Mouse (Mus musculus) lung, adult 2 months (tissue): ENCODE measurements around the gene Zswim3. TPM values are rescaled to one million over a fixed set of nuclear protein-coding genes. Genes with fewer than 3 reads are reported as not detected.
"Not testable (repeated sequence)": the region's sequence is repeated elsewhere in the genome, so short reads cannot be mapped to it uniquely, and the experiment has no call there.

Experiments used
- DNase-seq: peaks from one replicate; pipeline ENCODE4 v3.0.0; 2022
- H3K4me1 ChIP-seq: fragments of 200-500 bp; 2 replicates; pipeline ENCODE4 v1.6.1; 2011; ENCODE audit warnings: low read length; ENCODE audit not compliant: control insufficient read depth, insufficient read depth
- H3K4me3 ChIP-seq: fragments of 200-500 bp; replicated peaks from 2 replicates; pipeline ENCODE3; 2011; ENCODE audit warnings: low read depth, mild to moderate bottlenecking, control low read depth, low read length; ENCODE audit errors: extremely low read depth
- CTCF ChIP-seq: fragments of 200-500 bp; IDR thresholded peaks from 2 replicates; pipeline ENCODE4 v1.5.1; 2011; ENCODE audit warnings: mild to moderate bottlenecking, low read length, control low read depth; ENCODE audit not compliant: insufficient read depth
- POLR2A ChIP-seq: fragments of 200-500 bp; IDR thresholded peaks from 2 replicates; pipeline ENCODE4 v1.6.1; 2011; ENCODE audit warnings: low read depth, mild to moderate bottlenecking, control low read depth, low read length, borderline replicate concordance; ENCODE audit errors: extremely low read depth
- WGBS: fragments of 180-500 bp; shearing (Covaris S2); methylation state at CpG from one replicate; pipeline ENCODE4 v1.1.7; 2018; 5-methylcytosine and 5-hydroxymethylcytosine counted together
- polyA plus RNA-seq: library from polyadenylated mRNA; depleted of rRNA; stranded (reverse); fragments of >200 nt; gene quantifications from 2 replicates; pipeline ENCODE4 v1.2.3, GENCODE M21; 2012

The Zswim3 gene
- polyA plus RNA-seq, 1 experiment, result 3.8 TPM

- Histone ChIP-seq H3K4me3 (no peak overlapping the region), H3K4me1 (peaks cover 21% of the 10 kb centered on the region)
- TF ChIP-seq POLR2A, result no peak
- no peak for TF ChIP-seq CTCF
- DNase-seq, result peak; percentile 60
- 39% methylated on average over 4 of the region's 4 CpGs for WGBS
Observed at GRCm38 (mm10) chr2:164790451-164790850, 14.4 kb upstream of the Zswim3 start.

GRCm38 (mm10) chr2:164791841-164792261 is 13.0 kb upstream of the Zswim3 start:
- Histone ChIP-seq H3K4me3 (no peak overlapping the region), H3K4me1 (peaks cover 18% of the 10 kb centered on the region)
- 86% methylated on average over 18 of the region's 18 CpGs for WGBS
- no peak for TF ChIP-seq CTCF
- TF ChIP-seq POLR2A, result no peak
- DNase-seq, result no peak

GRCm38 (mm10) chr2:164792400-164793190 is 12.3 kb upstream of the Zswim3 start:
- 89% methylated on average over 12 of the region's 12 CpGs for WGBS
- no peak for TF ChIP-seq CTCF
- no peak for TF ChIP-seq POLR2A
- peaks cover 15% of the 10 kb centered on the region for H3K4me1 ChIP-seq
- no peak overlapping the region for H3K4me3 ChIP-seq
- DNase-seq, result no peak

- Histone ChIP-seq H3K4me3 (no peak overlapping the region), H3K4me1 (peaks cover 14% of the 10 kb centered on the region)
- TF ChIP-seq POLR2A, result no peak
- peak; percentile 88 for TF ChIP-seq CTCF
- peak; percentile 50 for DNase-seq
- WGBS, result 75% methylated on average over 3 of the region's 3 CpGs
Observed at GRCm38 (mm10) chr2:164793236-164793635, 11.7 kb upstream of the Zswim3 start.

- Histone ChIP-seq H3K4me3 (no peak overlapping the region), H3K4me1 (peaks cover 8% of the 10 kb centered on the region)
- WGBS, result 85% methylated on average over 2 of the region's 2 CpGs
- no peak for DNase-seq
- TF ChIP-seq POLR2A, result no peak
- no peak for TF ChIP-seq CTCF
Observed at GRCm38 (mm10) chr2:164793772-164794171, 11.1 kb upstream of the Zswim3 start.

- peak; percentile 68 for DNase-seq
- Histone ChIP-seq H3K4me1 (peaks cover 7% of the 10 kb centered on the region), H3K4me3 (no peak overlapping the region)
- no peak; the same call in 1 of the 2 replicates for TF ChIP-seq POLR2A
- peak; percentile 78 for TF ChIP-seq CTCF
- 24% methylated on average over 5 of the region's 5 CpGs for WGBS
Observed at GRCm38 (mm10) chr2:164794293-164794692, 10.6 kb upstream of the Zswim3 start.

- no peak for DNase-seq
- 77% methylated on average over 4 of the region's 4 CpGs for WGBS
Observed at GRCm38 (mm10) chr2:164795868-164796267, 9.0 kb upstream of the Zswim3 start.

GRCm38 (mm10) chr2:164798554-164798953 is 6.3 kb upstream of the Zswim3 start:
- 64% methylated on average over 6 of the region's 6 CpGs for WGBS
- H3K4me1 ChIP-seq, DNase-seq: not testable (repeated sequence)

More at GRCm38 (mm10) chr2:164795868-164796267, 9.0 kb upstream of the Zswim3 start:
- Histone ChIP-seq H3K4me3 (no peak overlapping the region), H3K4me1 (peaks cover 4% of the 10 kb centered on the region)
- TF ChIP-seq CTCF, result no peak
- TF ChIP-seq POLR2A, result no peak

GRCm38 (mm10) chr2:164800252-164801004 is 4.5 kb upstream of the Zswim3 start:
- WGBS, result 81% methylated on average over 13 of the region's 13 CpGs
- Histone ChIP-seq H3K4me3 (no peak overlapping the region), H3K4me1 (peaks cover 3% of the 10 kb centered on the region; the same call in 1 of the 2 replicates)
- TF ChIP-seq CTCF (no peak), POLR2A (no peak)
- DNase-seq, result no peak

More at GRCm38 (mm10) chr2:164798554-164798953, 6.3 kb upstream of the Zswim3 start:
- H3K4me3 ChIP-seq, result not testable (repeated sequence)
